Mouse (Mus musculus) embryo, embryonic 9.5 days (tissue): Measurements from ENCODE around the gene Slc39a11.

Experiments used
- DNase-seq: peaks from one replicate; pipeline ENCODE4 v3.0.0-alpha.2; 2017; ENCODE audit errors: extremely low spot score

Gene Slc39a11

DNA sequence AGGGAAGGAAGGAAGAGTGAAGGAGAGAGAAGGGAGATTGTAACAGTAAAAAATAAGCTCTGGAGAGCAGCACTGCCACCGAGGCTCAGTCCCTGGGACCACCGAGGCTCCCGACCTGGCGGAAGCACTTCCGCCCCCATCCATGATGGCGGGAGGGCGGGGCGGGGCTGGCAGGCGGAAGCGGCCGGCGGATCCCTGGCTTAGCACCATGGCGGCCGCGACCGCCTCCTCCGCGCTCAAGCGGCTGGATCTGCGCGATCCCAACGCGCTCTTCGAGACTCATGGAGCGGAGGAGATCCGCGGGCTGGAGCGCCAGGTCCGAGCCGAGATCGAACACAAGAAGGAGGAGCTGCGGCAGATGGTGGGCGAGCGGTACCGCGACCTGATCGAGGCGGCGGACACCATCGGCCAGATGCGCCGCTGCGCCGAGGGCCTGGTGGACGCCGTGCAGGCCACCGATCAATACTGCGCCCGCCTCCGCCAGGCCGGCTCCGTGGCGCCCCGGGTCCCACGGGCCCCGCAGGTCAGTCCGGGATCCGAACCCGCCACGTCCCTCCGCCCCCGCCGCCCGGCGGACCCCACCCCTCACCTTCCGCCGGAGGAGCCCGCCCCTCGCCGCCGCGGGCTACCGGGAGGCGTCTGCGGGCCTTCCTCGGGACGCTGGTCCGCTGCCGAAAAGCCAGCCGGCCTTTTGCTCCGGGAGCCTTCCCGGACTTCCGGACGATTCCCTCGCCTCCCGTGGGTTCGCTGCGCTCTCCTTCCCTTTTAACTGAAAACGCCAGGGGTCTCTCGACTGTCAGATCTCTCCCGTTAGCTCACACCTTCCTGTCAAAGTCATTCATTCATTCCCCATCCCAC is at the start of gene Slc39a11:
Slc39a11 (minus strand) TSS at position 727 of the 858 bp plus-strand sequence.
- peak; percentile 85 for DNase-seq

DNA sequence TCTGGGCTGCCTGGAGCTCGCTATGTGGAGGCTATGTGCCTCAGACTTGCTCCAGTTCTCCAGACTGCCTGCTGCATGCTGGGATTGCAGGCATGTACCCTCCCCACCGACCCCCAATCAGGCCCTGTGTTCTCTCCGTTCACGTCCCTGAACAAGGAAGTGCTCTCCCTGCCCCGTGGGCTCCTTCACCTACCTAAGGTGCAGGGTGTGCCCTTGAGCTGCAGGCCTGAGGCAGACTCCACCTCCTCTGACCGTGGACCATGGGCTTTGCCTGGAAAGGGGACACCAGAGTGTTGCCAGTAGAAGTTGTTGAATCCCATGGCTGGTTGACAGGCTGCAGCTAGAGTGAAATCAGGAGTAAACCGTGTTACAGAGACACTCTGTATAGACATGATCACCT is 49.8 kb upstream of the Slc39a11 start:
- no peak for DNase-seq

DNA sequence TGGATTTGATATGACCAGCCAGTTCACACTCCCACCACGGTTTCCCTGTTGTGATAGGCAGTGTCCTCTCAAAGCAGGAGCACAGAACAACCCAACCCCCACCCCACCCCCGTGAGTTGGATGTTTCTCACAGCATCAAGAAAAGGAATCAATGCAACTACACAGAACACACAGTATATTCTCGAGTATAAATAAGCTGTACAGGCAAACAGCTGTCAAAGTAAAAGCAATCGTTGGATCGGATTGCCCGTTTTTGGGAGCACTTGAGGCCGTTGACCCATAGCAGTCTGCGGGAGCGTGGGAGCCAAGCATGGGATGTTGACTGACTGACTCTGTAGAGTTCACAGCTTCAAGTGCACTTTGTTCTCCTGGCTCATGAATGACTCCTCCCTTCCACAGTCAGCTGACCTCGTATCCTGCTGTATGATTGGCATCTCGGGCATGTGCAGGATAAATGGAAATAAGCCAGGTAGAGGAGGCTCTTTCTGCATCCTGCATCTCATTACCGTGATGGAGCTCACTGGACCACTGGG is 48.2 kb upstream of the Slc39a11 start:
- no peak for DNase-seq

DNA sequence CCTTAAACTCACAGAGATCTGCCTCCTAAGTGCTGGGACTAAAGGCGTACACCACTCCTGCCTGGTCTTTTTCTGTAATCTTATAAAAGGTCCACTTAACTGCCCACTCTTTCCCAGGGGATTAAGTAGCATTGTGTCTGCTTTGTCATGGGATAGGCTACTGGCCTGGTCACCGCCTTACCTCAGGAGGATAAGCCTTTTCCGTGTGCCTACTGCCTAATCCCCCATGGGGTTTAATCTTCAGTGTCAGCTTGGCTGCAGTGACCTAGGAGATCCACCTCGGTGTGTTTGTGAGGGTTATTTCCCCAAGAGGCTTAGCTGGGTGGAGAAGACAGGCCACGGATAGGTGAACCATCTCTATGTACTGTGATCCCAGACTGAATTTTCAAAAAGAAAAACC is 47.7 kb upstream of the Slc39a11 start:
- DNase-seq = no peak

DNA sequence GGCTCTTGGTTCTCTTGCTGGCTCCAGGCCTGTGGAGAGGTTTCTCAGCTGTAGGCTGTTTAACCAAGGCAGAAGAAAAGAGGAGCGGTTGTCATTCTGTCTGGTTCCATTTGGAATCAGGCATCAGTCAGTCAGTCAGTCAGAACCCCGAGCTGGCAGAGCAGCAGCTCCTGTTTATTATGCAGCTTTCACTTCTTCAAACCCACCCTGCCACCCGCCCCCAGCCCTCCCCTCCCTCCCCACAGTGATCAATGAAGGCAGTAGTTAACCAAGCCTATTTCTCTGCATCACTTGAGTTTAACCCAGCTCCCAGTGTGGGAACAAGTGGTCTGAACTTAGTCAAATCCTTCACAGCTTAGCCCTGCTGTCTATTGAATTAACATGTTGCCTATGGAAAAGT is 42.0 kb upstream of the Slc39a11 start:
- DNase-seq = no peak

DNA sequence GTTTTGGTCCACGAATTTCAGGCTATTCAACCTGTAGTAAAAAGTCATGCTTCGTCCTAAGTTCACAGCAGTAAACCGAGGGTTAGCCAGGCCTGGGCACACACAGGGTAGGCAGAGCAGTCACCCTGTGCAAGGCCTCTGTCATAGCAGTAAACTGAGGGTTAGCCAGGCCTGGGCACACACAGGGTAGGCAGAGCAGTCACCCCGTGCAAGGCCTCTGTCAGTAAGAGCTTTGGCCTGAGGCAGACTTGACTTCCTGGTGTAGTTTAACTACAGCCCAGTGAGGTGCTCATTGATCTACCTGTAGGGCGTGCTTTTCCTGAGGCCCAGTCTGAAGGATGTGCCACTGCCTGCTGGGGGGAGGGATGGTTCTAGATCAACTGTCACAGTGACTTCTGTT is 41.4 kb upstream of the Slc39a11 start:
- no peak for DNase-seq

DNA sequence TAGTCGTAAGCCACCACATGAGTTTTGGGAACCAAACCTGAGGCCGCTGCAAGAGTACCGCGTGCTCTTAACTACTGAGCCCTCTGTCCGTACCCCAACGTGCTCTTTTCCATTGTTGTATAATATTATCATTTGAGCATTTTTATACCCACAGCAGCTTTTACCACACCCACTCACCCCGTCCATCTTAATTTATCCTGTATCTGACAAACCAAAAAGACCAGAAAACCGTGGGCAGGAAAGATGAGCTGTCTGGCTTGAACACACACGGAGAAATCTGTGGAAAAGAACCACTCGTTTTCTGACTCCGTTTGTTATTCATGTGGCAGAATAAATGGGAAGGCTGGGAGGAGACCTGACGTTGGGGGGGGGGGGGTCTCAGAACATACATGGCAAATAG is 40.6 kb upstream of the Slc39a11 start:
- DNase-seq = no peak

DNA sequence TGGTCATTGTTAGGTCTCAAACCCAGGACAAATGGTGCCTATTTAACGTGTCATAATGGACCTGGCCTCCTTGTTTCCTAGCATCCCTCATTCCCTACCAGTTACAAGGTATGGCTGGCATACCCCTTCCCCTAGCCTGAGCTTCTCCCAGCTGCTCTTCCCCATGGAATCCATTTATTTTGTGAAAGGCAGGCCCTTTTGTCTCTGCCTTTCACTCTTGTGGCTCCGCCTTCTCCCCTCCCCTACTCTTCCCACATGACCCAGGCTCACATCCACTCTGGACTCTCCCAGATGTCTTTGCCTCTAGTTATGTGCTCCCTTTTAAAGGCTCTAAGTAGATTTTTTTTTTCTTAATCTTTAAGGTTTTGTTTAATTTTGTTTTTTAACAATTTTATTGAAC is 37.2 kb upstream of the Slc39a11 start:
- DNase-seq = no peak

DNA sequence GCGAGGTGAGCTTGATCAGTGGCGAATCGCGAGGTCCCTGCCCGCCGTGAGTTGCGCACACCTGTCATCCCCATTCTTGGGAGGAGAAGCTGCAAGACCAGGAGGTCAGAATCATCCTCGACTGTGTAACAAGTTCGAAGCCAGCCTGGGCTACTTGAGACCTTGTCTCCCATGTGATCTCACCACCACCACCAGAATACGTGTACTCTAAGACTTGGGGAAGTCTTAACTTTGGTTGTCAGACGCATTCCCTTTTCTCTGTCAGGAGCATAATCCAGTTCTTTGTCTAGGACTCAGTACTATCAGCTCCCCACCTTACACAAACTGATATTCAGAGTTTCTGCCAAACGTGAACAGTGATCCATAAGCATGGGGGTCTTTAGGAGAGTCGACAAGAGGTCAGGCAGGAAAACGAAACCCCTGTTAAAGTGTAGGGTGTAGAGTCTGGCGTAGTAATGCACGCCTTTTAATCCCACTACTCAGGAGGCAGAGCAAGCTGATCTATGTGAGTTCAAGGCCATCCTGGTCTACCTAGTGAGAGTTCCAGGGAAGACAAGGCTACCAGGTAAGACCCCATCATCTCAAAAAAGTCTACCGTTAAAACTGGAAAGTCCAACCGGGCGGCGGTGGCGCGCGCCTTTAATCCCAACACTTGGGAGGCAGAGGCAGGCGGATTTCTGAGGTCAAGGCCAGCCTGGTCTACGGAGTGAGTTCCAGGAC is 35.0 kb upstream of the Slc39a11 start:
- no peak for DNase-seq

DNA sequence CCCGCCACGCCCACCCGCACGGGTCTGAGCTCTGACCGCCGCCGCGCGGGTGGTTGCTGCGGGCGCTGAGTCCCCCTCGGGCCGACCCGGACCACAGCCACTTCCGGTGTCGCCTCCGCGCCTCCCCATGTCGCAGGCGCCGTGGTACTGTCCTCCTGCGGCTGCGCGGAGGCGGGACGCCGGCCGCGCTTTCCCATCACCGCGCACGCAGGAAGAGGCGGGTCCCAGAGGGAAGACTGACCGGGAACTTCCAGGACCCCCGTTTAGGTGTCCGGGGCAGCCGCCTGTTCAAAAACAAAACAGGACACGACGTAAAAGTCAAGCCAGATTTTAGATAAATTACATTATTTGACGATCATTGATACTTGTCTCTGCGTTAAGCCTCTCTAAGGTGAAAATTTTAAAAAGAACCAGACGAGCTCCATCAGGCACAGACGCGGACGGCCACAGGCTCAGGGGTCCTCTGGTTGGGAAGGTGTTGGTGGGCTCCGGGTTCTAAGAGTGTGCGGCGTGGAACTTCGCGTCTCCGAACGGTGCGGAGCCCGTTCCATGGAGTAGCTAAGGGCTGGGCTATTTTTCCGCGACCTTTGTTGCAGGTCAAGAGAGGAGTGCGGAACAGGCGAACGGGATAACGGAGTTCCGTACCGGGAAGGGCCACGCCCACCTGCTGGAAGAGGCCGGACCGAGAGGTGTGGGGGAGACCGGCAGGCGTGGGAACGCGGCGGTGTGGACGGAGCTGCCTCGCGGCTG is 34.3 kb upstream of the Slc39a11 start, which contains the start of the genes Fam104a and D11Wsu47e:
Fam104a (minus strand) TSS at position 199 of the 750 bp plus-strand sequence.
D11Wsu47e (plus strand) TSS at position 456 of the 750 bp plus-strand sequence.
- DNase-seq = peak; percentile 96

DNA sequence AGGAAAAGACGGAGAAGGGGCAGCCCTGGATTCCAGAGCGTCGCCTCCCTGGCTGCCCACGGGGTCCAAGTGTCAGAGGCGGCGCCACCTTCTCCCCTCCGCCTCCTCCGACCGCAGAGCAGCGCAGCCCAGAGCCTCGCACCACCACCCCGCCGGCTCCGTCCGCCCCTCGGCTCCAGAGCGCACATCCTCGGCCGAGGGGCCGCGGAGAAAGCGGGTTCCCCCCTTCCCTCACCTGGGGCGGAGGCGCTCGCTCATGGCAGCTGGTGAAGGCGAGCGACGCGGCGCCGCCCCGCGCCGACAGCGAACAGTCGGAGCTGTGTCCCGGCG is 33.7 kb upstream of the Slc39a11 start:
- DNase-seq = no peak

DNA sequence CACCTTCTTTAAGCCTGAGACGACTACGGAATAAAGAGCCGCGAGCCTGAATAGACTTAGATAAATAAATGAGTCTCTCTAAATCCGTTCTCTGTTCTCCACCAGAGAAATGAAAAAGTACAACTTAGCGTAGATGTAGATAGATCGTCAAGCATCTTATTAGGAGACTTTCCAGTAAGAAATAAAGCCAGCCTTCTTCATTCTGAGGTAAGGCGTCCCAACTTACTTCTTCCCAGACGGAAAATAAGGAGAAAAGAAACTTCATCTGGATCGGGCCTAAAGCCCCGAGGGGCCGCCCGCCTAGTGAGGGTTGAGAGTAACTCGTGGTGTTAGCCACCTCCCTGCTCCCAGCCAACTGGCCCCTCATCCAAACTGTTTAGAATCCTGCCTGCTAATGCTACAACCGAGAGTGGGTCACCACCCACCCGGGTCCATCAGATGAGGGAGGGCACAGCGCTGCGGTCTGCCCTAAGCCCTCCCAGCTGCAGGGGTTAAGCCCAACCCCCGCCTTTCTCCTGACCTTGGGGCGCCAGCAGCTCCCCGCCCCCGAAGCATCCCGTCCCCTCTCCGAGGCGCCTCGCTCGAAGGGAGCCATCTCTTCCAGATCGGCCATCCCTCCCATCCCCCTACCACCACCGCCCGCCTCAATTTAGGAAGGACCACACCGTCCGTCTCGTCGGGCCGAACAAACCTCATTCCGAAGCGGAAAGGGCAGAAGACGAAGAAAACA is 33.2 kb upstream of the Slc39a11 start:
- peak; percentile 71 for DNase-seq

DNA sequence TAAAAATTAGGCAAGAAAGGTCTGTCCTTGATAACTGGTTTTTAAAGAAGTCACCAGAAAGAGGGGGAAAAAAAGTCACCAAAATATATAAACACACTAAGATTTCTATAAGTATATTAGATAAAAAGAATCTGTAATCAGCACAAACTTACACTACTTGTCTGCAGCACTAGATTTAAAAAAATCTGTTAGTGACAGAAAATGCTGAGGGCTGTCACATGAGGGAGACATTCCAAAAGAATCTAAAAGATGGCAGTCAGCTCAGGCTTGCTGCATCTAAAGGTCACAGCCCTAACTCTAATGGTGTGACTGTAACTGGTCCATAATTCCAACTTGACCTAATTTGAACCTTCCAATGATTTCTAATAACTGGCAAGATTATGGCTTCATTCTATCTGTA is 32.1 kb upstream of the Slc39a11 start:
- DNase-seq = no peak

DNA sequence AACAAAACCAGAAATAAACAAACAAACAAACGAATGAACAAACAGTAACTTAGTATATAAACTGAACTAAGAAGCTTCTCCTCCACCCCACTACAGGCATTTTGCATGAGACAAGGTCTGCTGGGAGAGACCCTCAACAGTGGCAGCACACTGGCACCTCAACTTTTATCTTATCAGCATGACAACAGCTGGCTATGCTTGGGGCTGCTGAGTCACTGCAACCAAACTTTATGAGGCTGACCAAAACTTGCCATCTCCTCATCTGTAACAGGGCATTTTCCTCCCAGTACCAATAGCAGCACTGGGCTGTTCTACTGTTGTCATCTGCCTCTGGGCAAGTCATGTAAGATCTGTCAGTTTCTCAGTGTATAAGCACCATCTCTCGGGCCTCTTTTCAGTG is 31.1 kb upstream of the Slc39a11 start:
- DNase-seq = no peak

DNA sequence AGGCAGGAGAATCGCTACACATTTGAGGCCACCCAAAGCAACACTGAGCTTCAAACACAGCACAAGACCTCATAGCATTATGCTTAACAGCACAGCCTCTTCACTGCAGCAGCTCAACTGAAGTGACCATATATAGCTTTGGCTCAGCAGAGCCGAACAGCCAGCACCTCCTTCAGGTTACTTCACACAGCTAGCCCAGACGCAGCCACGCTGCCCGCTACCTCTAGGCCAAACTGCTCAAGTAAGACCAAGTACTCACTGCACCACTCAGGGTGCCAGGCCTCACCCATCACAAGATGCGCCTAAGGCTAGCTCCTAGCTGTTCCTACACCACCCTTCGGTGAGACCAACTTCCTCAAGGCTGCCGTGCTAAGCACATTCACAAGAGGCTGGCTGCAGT is 28.5 kb upstream of the Slc39a11 start:
- no peak for DNase-seq

DNA sequence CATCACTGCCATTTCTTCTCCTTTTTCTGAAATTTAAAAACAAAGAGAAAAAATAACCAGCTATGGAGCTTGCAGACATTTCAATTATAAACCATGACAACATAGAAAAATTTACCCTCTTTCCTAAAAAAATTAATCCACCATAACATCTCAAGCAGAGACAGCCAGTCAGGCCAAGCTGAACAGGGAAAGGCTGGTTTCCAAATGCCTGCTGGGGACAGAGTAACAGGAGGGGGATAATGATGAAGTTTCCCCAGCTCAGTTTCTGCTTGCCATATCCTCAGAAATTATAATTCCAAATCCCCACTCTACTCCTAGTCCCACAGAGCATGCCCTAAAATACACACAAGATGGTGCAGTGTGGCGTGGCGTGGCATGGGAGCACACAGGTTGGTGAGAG is 27.5 kb upstream of the Slc39a11 start:
- no peak for DNase-seq

DNA sequence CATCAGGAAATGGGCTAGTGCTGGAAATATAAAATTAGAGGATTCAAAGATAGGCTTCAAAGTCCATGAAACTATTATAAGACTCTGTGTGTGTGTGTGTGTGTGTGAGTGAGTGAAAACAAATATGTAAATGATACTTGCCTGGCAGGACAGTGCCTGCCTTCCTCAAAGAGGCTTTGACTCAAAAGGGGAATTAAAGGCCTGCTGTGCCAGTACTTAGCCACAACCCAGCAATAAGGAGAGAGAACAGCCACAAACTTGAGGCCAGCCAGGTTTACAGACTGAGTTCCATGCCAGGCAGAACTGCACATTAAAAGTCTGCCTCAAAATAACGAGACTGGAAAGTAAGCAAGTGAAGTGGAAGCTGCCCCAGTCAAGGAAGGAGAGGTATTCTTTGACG is 27.0 kb upstream of the Slc39a11 start:
- DNase-seq = no peak

DNA sequence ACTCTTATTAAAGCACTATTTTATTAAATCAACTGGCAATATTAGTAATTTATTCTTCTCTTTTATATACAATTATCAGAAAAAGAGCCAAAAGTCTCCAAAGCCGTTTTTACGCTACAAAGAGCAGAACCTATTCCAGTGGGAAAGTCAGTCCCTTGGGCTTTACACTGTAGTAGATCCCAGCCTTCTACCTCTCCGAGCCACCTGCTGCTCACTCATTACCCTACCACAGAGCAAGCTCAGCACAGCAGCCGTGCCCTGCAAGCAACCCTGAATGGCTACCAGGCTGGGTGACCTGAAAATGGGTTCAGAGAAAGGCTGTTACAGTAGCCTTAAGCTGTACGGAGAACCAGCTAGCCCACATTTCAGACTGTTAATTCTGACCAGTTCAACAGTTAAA is 24.7 kb upstream of the Slc39a11 start:
- DNase-seq = no peak

DNA sequence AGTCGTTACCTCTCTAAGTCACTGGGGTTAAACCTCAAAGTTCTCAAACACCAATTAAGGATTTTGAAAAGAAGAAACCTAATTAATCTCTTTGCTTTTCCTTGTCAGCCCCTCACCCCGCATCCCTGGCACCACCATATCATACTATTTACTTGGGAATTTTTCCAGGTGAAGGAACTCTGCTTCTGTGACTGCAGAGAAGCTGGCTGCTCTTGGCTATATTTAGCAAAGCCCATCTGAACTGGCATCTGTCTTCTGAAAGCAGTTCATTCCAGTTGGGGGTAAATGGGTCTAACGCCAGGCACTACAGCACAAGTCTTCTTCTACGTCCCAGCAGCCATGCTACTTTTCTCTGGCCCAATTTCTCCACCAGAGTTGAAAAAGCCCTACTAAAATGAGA is 23.7 kb upstream of the Slc39a11 start:
- DNase-seq = no peak

DNA sequence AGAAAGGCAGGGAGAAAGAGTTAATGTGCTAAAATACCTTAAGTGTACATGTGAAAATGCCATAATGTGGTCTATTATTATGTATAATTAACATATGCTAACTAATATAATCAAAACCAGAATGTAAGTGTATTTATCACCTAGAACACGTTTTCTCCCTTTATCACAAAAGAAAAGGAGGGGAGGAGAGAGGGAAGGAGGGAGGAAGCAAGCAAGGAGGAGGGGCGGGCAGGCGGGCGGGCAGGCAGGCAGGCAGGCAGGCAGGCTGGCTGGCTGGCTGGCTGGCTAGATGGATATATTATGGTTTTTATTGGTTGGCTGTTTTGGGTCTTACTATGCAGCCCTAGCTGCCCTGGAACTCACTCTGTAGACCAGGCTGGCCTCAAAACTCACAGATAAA is 19.8 kb upstream of the Slc39a11 start:
- no peak for DNase-seq

DNA sequence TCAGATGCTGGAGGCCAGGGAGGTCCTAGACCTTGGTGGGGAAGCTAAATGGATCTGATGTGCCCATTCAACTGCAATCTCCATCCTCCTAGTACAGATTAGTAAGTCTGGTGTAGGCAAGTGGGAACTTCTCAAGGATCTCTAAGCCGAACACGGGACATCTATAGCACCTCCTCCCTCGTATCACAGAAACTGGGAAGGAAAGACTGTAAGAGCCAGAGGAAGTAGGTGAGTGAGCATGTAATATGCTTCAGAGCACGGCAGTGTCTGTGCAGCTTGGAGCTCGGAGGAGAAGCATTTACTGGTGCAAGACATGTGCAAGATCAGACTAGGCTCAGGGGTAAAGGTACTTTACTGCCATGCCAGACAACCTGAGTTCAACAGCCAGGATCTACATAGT is 19.0 kb upstream of the Slc39a11 start:
- no peak for DNase-seq

DNA sequence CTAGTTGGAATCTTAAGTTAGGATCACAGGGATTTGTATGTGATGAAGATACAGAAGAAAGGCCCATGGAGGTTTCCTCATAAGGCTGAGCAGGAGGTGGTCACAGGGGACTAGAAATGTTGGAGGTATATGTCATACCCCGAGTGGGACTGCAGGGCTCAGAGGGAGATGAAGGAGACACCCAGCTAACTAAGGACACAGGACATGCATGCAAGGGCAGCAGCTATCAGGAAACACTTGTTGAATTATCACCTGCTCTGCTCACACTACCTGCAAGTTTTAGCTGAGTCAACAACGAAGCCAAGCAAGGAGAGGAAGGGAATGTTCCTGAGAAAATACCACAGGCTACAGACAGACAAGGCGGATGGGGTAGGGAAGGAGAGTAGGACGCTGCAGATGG is 17.8 kb upstream of the Slc39a11 start:
- DNase-seq = no peak
